Mouse (Mus musculus) adipocyte (in vitro differentiated cells): Measurements from ENCODE around the gene Zdhhc14.

ENCODE experiments used
- DNase-seq: peaks from one replicate; pipeline ENCODE4 v3.0.0-alpha.2; 2016; ENCODE audit warnings: low spot score

Gene Zdhhc14

GRCm38 (mm10) chr17:5504969-5505368, 12.6 kb downstream of the Zdhhc14 start:
- no peak for DNase-seq

- no peak for DNase-seq
These were observed 14.2 kb downstream of the Zdhhc14 start for GRCm38 (mm10) chr17:5506553-5506952.

- DNase-seq, result no peak
These were observed 14.6 kb downstream of the Zdhhc14 start for GRCm38 (mm10) chr17:5506988-5507387.

- no peak for DNase-seq
These were observed 15.7 kb downstream of the Zdhhc14 start for GRCm38 (mm10) chr17:5508030-5508429.

GRCm38 (mm10) chr17:5510564-5510963, 18.2 kb downstream of the Zdhhc14 start:
- no peak for DNase-seq

GRCm38 (mm10) chr17:5511724-5512123, 19.4 kb downstream of the Zdhhc14 start:
- DNase-seq, result no peak

GRCm38 (mm10) chr17:5519466-5519865, 27.1 kb downstream of the Zdhhc14 start:
- DNase-seq, result no peak

GRCm38 (mm10) chr17:5519910-5520592, 27.7 kb downstream of the Zdhhc14 start:
- no peak for DNase-seq

- DNase-seq, result no peak
These were observed 29.2 kb downstream of the Zdhhc14 start for GRCm38 (mm10) chr17:5521532-5521931.

- DNase-seq, result no peak
These were observed 37.2 kb downstream of the Zdhhc14 start for GRCm38 (mm10) chr17:5529552-5529951.

- no peak for DNase-seq
These were observed 40.5 kb downstream of the Zdhhc14 start for GRCm38 (mm10) chr17:5532816-5533215.

GRCm38 (mm10) chr17:5535357-5535756, 43.0 kb downstream of the Zdhhc14 start:
- no peak for DNase-seq

- no peak for DNase-seq
These were observed 44.1 kb downstream of the Zdhhc14 start for GRCm38 (mm10) chr17:5536259-5537094.

GRCm38 (mm10) chr17:5537095-5537575, 44.8 kb downstream of the Zdhhc14 start:
- no peak for DNase-seq

- DNase-seq, result no peak
These were observed 49.8 kb downstream of the Zdhhc14 start for GRCm38 (mm10) chr17:5542177-5542576.

GRCm38 (mm10) chr17:5544065-5544464, 51.7 kb downstream of the Zdhhc14 start:
- DNase-seq, result no peak

- DNase-seq, result no peak
These were observed 52.7 kb downstream of the Zdhhc14 start for GRCm38 (mm10) chr17:5545065-5545464.

GRCm38 (mm10) chr17:5548546-5548945, 56.2 kb downstream of the Zdhhc14 start:
- DNase-seq, result no peak

- DNase-seq, result no peak
These were observed 57.1 kb downstream of the Zdhhc14 start for GRCm38 (mm10) chr17:5549460-5549859.

- no peak for DNase-seq
These were observed 58.1 kb downstream of the Zdhhc14 start for GRCm38 (mm10) chr17:5550444-5550843.

GRCm38 (mm10) chr17:5551136-5551535, 58.8 kb downstream of the Zdhhc14 start:
- DNase-seq, result no peak

GRCm38 (mm10) chr17:5552036-5552760, 59.8 kb downstream of the Zdhhc14 start:
- no peak for DNase-seq

- no peak for DNase-seq
These were observed 61.2 kb downstream of the Zdhhc14 start for GRCm38 (mm10) chr17:5553556-5553955.
